In genomic region chr5:22899913-22900312, GRCm38 (mm10) we compare ENCODE assay signal across 18 mouse cellular contexts.
DNase-seq lines count a peak whose midpoint lies in the region; TF ChIP-seq lines count a peak whose summit lies in the region.
"Had no signal": no experiment of that assay in that cellular context is flagged by ENCODE, and none has a peak within 500 bp of the region (broad histone marks: within the 10 kb centered on the region; RNA-seq: fewer than 3 reads in every experiment).

No protein-coding gene starts in this region.

- dilution Hi-C loops in CH12.LX (cut with MboI; ENCODE audit: extremely low pct_ligation_motif_present, extremely low pct_unique_long_range_greater_than_20kb, low sequenced_read_pairs): no loop called here

- no peaks in the 10 kb centered on the region for H3K9me3 ChIP-seq in CH12.LX (replicated peaks; ENCODE audit: low read length)
- H3K9me3 ChIP-seq: G1E had no signal

- no peaks in the 10 kb centered on the region for H3K79me2 ChIP-seq in heart, adult 2 months (replicated peaks; ENCODE audit: control insufficient read depth, insufficient read depth, low read length)
- H3K79me2 ChIP-seq in CH12.LX (replicated peaks; ENCODE audit: control insufficient read depth, extremely low read depth, insufficient read depth, poor library complexity, severe bottlenecking): no peaks in the 10 kb centered on the region

- in situ Hi-C loops in CH12.LX (cut with MboI; ENCODE audit: low pct_ligation_motif_present, low pct_unique_long_range_greater_than_20kb, low sequenced_read_pairs): no loop called here

- H3K4me2 ChIP-seq in CH12.LX (ENCODE audit: insufficient read depth, low read depth, poor library complexity, severe bottlenecking): no peak overlapping the region

- no peaks in the 10 kb centered on the region for H3K36me3 ChIP-seq in heart, adult 2 months (ENCODE audit: control insufficient read depth, insufficient read depth, low read length)
- H3K36me3 ChIP-seq in CH12.LX (replicated peaks in 1 of 2; ENCODE audit: control insufficient read depth in 1 of 2, insufficient read depth in 1 of 2, low read length in 1 of 2): no peaks in the 10 kb centered on the region
- H3K36me3 ChIP-seq: G1E had no signal

- no peak for TF ChIP-seq CTCF in heart, adult 2 months (IDR thresholded peaks at IDR 0.05)
- no peak for TF ChIP-seq CTCF in CH12.LX (conservative IDR thresholded peaks at IDR 0.05 in 1 of 2, IDR thresholded peaks at IDR 0.05 in 1 of 2; ENCODE audit: low read depth in 2 of 2, low read length in 2 of 2)

- H3K27me3 ChIP-seq in heart, adult 2 months (ENCODE audit: control insufficient read depth, insufficient read depth, low read length): no peaks in the 10 kb centered on the region
- no peaks in the 10 kb centered on the region for H3K27me3 ChIP-seq in CH12.LX (replicated peaks)
- H3K27me3 ChIP-seq: Patski had no signal

- no peak for TF ChIP-seq RAD21 in CH12.LX (IDR thresholded peaks at IDR 0.05; ENCODE audit: low read depth, low read length)

- no peak overlapping the region for H3K4me3 ChIP-seq in heart, adult 2 months
- H3K4me3 ChIP-seq in CH12.LX (replicated peaks in 1 of 3; ENCODE audit: low read depth in 2 of 3, low read length in 2 of 3, poor library complexity in 1 of 3): no peak overlapping the region

- intact Hi-C loops in heart, adult 2 months (cut with DNase I): no loop called here

- no peak for TF ChIP-seq POLR2A in heart, adult 2 months (IDR thresholded peaks at IDR 0.05; ENCODE audit: insufficient read depth, low read depth, low read length)
- no peak for TF ChIP-seq POLR2A in CH12.LX (IDR thresholded peaks at IDR 0.05; ENCODE audit: low read depth, low read length)

- no peak overlapping the region for H3K27ac ChIP-seq in heart, adult 2 months
- H3K27ac ChIP-seq in CH12.LX (ENCODE audit: insufficient read depth, low read depth): no peak overlapping the region

- peak; percentile 18 for DNase-seq in heart, adult 11 months
- no peak for DNase-seq in heart, adult 2 months
- DNase-seq in CH12.LX (ENCODE audit: extremely low read depth): peak; percentile 52
- DNase-seq in adrenal gland, postnatal 4 days (ENCODE audit: low spot score in 2 of 2): no peak
- DNase-seq: adrenal gland, adult 2 months; adrenal gland, adult 8-10 months; adrenal gland, postnatal 10 days; adrenal gland, postnatal 14 days; adrenal gland, postnatal 25 days; adrenal gland, postnatal 36 days; B cell, adult 2 months; cerebellum, adult 11 months; cerebellum, adult 11-12 months; cerebellum, adult 18-20 months; cerebellum, adult 2 months; cerebellum, adult 8-10 months had no signal

- no peak overlapping the region for H3K9ac ChIP-seq in heart, adult 2 months (ENCODE audit: low read depth, low read length)
- H3K9ac ChIP-seq in CH12.LX (ENCODE audit: insufficient read depth, low read depth): no peak overlapping the region

- H3K4me1 ChIP-seq in heart, adult 2 months (ENCODE audit: control insufficient read depth, insufficient read depth, low read length): no peaks in the 10 kb centered on the region
- peaks cover 0 to 22% of the 10 kb centered on the region in 2 experiments; a peak in 2 of 4 replicates for H3K4me1 ChIP-seq in CH12.LX (ENCODE audit: control insufficient read depth in 1 of 2, insufficient read depth in 2 of 2)

- TF ChIP-seq EP300 in heart, adult 2 months (IDR thresholded peaks at IDR 0.05; ENCODE audit: insufficient read depth, low read depth, low read length): no peak
- no peak for TF ChIP-seq EP300 in CH12.LX (IDR thresholded peaks at IDR 0.05; ENCODE audit: low read length)

TF ChIP-seq in CH12.LX, 34 proteins besides CTCF, POLR2A, EP300 and RAD21:
- TF ChIP-seq BHLHE40 (IDR thresholded peaks at IDR 0.05; ENCODE audit: low read depth, low read length) (no peak), ZMIZ1 (IDR thresholded peaks at IDR 0.05; ENCODE audit: low read depth, low read length) (no peak), UBTF (IDR thresholded peaks at IDR 0.05; ENCODE audit: low read depth, low read length) (no peak), MEF2A (IDR thresholded peaks at IDR 0.05; ENCODE audit: borderline replicate concordance, low read depth, low read length) (no peak), MAX (IDR thresholded peaks at IDR 0.05; ENCODE audit: low read length) (no peak), GABPA (IDR thresholded peaks at IDR 0.05; ENCODE audit: insufficient replicate concordance, low read depth, low read length) (no peak), TBP (conservative IDR thresholded peaks at IDR 0.05; ENCODE audit: low read depth, low read length) (no peak), NELFE (IDR thresholded peaks at IDR 0.05; ENCODE audit: low read depth, low read length) (no peak), JUND (conservative IDR thresholded peaks at IDR 0.05; ENCODE audit: low read depth, low read length) (peak; percentile 60), JUN (IDR thresholded peaks at IDR 0.05; ENCODE audit: insufficient read depth, low read depth, low read length) (peak; percentile 42; the same call in 1 of the 2 replicates), USF1 (IDR thresholded peaks at IDR 0.05; ENCODE audit: low read depth, low read length) (no peak), SIN3A (IDR thresholded peaks at IDR 0.05; ENCODE audit: low read length) (no peak)

Comparison
In these comparisons a context has a peak if more than half of its experiments do, and no peak if none do; other contexts are left out.
1. DNase-seq: peak in heart, adult 11 months (single experiment) and CH12.LX (single experiment); none in heart, adult 2 months (0 of 2) and adrenal gland, postnatal 4 days (0 of 2).